Mouse (Mus musculus) liver, embryonic 15.5 days (tissue): Measurements from ENCODE around the gene Park7. TPM values are rescaled to one million over a fixed set of nuclear protein-coding genes. Genes with fewer than 3 reads are reported as not detected.

Experiments
- ATAC-seq: fragments of 200-750 bp; cut with Nextera tagmentation; 2 replicates; pipeline ENCODE4 v1.8.0; 2017; ENCODE audit warnings: moderate number of reproducible peaks, mild to moderate bottlenecking, moderate library complexity; ENCODE audit not compliant: insufficient read depth
- H3K27ac ChIP-seq: fragments of 300-500 bp; sonication (generic); replicated peaks from 2 replicates; pipeline ENCODE4 v1.5.1; 2015; ENCODE audit warnings: mild to moderate bottlenecking, inconsistent platforms
- H3K27me3 ChIP-seq: fragments of 300-500 bp; sonication (generic); 2 replicates; pipeline ENCODE4 v1.6.1; 2015; ENCODE audit warnings: mild to moderate bottlenecking, inconsistent platforms
- H3K36me3 ChIP-seq: fragments of 300-500 bp; sonication (generic); replicated peaks from 2 replicates; pipeline ENCODE4 v1.6.1; 2015; ENCODE audit warnings: moderate library complexity, mild to moderate bottlenecking, inconsistent platforms
- H3K4me1 ChIP-seq: fragments of 300-500 bp; sonication (generic); replicated peaks from 2 replicates; pipeline ENCODE4 v1.6.1; 2015; ENCODE audit warnings: inconsistent platforms
- H3K4me2 ChIP-seq: fragments of 300-500 bp; sonication (generic); 2 replicates; pipeline ENCODE4 v1.6.1; 2015; ENCODE audit warnings: moderate library complexity, mild to moderate bottlenecking, inconsistent platforms
- H3K4me3 ChIP-seq: fragments of 300-500 bp; sonication (generic); replicated peaks from 2 replicates; pipeline ENCODE4 v1.5.1; 2015; ENCODE audit warnings: mild to moderate bottlenecking, inconsistent platforms
- H3K9ac ChIP-seq: fragments of 300-500 bp; sonication (generic); 2 replicates; pipeline ENCODE4 v1.6.1; 2015; ENCODE audit warnings: moderate library complexity, mild to moderate bottlenecking, inconsistent platforms
- H3K9me3 ChIP-seq: fragments of 300-500 bp; sonication (generic); replicated peaks from 2 replicates; pipeline ENCODE4 v1.6.1; 2016; ENCODE audit warnings: inconsistent platforms
- WGBS: fragments of 180-500 bp; shearing (Covaris S2); methylation state at CpG from one replicate; pipeline ENCODE4 v1.1.7; 2015; ENCODE audit warnings: mixed read lengths; ENCODE audit not compliant: insufficient replicate concordance; 5-methylcytosine and 5-hydroxymethylcytosine counted together
- polyA plus RNA-seq: library from polyadenylated mRNA; unstranded; fragments of >200 nt; fragmentation: Nextera tagmentation; extraction: Ambion mirVana; gene quantifications from 2 replicates; pipeline ENCODE4 v1.2.1, GENCODE M21; 2015

Gene Park7
- polyA plus RNA-seq, 1 experiment from 2014 or later: 203 TPM

GRCm38 (mm10) chr4:150933503-150933902, 19.3 kb upstream of the Park7 start:
- Histone ChIP-seq H3K27ac (no peak overlapping the region), H3K4me2 (no peak overlapping the region), H3K27me3 (peaks cover 6% of the 10 kb centered on the region), H3K36me3 (no peaks in the 10 kb centered on the region), H3K4me1 (no peaks in the 10 kb centered on the region), H3K9me3 (no peaks in the 10 kb centered on the region), H3K9ac (no peak overlapping the region), H3K4me3 (no peak overlapping the region)
- no peak for ATAC-seq
- 55% methylated on average over 1 of the region's 1 CpGs for WGBS

- Histone ChIP-seq H3K4me3 (no peak overlapping the region), H3K27ac (no peak overlapping the region), H3K9ac (no peak overlapping the region), H3K4me1 (peaks cover 4% of the 10 kb centered on the region; the same call in 1 of the 2 replicates), H3K9me3 (no peaks in the 10 kb centered on the region), H3K4me2 (no peak overlapping the region), H3K27me3 (peaks cover 6% of the 10 kb centered on the region; the same call in 1 of the 2 replicates), H3K36me3 (no peaks in the 10 kb centered on the region)
- ATAC-seq: no peak
- WGBS: 32% methylated on average over 10 of the region's 10 CpGs
Observed at GRCm38 (mm10) chr4:150927789-150928188, 13.6 kb upstream of the Park7 start.

GRCm38 (mm10) chr4:150926924-150927705, 12.9 kb upstream of the Park7 start:
- Histone ChIP-seq H3K4me1 (peaks cover 4% of the 10 kb centered on the region; the same call in 1 of the 2 replicates), H3K36me3 (no peaks in the 10 kb centered on the region), H3K4me2 (no peak overlapping the region), H3K27ac (no peak overlapping the region), H3K27me3 (no peaks in the 10 kb centered on the region), H3K9ac (no peak overlapping the region), H3K9me3 (no peaks in the 10 kb centered on the region), H3K4me3 (no peak overlapping the region)
- 41% methylated on average over 14 of the region's 14 CpGs for WGBS
- ATAC-seq: no peak

GRCm38 (mm10) chr4:150925923-150926322, 11.7 kb upstream of the Park7 start:
- ATAC-seq: no peak
- H3K9ac ChIP-seq: no peak overlapping the region
- H3K27me3 ChIP-seq: no peaks in the 10 kb centered on the region
- no peaks in the 10 kb centered on the region for H3K9me3 ChIP-seq
- WGBS: 45% methylated on average over 5 of the region's 5 CpGs
- no peak overlapping the region for H3K27ac ChIP-seq
- H3K4me2 ChIP-seq: no peak overlapping the region
- peaks cover 4% of the 10 kb centered on the region; the same call in 1 of the 2 replicates for H3K4me1 ChIP-seq
- H3K36me3 ChIP-seq: no peaks in the 10 kb centered on the region
- H3K4me3 ChIP-seq: no peak overlapping the region

GRCm38 (mm10) chr4:150924936-150925335, 10.7 kb upstream of the Park7 start:
- H3K27ac ChIP-seq: no peak overlapping the region
- H3K4me1 ChIP-seq: peaks cover 4% of the 10 kb centered on the region; the same call in 1 of the 2 replicates
- no peaks in the 10 kb centered on the region for H3K9me3 ChIP-seq
- ATAC-seq: no peak
- no peaks in the 10 kb centered on the region for H3K36me3 ChIP-seq
- no peak overlapping the region for H3K4me3 ChIP-seq
- no peak overlapping the region for H3K4me2 ChIP-seq
- H3K9ac ChIP-seq: no peak overlapping the region
- WGBS: 58% methylated on average over 6 of the region's 6 CpGs
- no peaks in the 10 kb centered on the region for H3K27me3 ChIP-seq

GRCm38 (mm10) chr4:150924308-150924707, 10.1 kb upstream of the Park7 start:
- Histone ChIP-seq H3K27me3 (no peaks in the 10 kb centered on the region), H3K4me2 (no peak overlapping the region), H3K4me3 (no peak overlapping the region), H3K27ac (no peak overlapping the region), H3K36me3 (no peaks in the 10 kb centered on the region), H3K4me1 (peaks cover 4% of the 10 kb centered on the region; the same call in 1 of the 2 replicates), H3K9me3 (no peaks in the 10 kb centered on the region), H3K9ac (no peak overlapping the region)
- ATAC-seq: no peak
- WGBS: 23% methylated on average over 13 of the region's 13 CpGs

- Histone ChIP-seq H3K4me3 (no peak overlapping the region), H3K9me3 (no peaks in the 10 kb centered on the region), H3K27me3 (no peaks in the 10 kb centered on the region), H3K4me1 (peaks cover 4% of the 10 kb centered on the region; the same call in 1 of the 2 replicates), H3K4me2 (no peak overlapping the region), H3K36me3 (no peaks in the 10 kb centered on the region), H3K9ac (no peak overlapping the region), H3K27ac (no peak overlapping the region)
- WGBS: 66% methylated on average over 8 of the region's 8 CpGs
- no peak for ATAC-seq
Observed at GRCm38 (mm10) chr4:150921206-150921605, 7.0 kb upstream of the Park7 start.

DNA sequence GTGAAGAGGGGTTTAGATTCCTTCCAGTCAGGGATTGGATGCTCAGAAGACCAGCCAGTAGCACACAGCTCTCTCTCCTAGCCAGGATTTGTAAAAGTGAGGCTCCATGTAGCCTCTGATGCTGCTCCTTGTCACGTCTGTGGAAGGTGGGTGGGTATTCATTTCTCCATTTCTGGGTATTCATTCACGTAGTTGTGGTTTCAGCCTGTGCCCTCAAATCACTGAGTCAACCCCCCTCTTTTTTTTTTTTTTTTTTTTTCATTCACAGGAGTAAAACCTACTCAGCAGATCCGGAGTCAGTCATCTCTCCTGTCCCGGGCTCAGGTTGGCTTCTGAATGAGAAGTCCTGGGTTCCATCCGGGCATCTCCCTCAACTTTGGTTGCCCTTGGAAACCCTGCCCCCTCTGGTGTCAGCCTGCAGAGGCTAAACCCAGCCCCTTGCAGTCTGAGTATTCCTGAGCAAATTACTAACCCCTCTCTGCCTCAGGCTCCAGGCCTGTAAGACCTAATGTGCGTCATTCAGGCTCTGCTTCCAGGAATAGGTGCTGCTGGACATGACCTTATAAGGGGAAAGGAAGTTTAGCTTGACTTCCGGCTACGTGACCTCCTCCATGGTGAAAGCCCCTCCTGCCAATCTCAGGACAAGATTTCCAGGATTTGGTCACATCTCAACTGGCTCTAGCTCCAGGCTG, 3.2 kb upstream of the Park7 start:
- 46% methylated on average over 8 of the region's 8 CpGs for WGBS

GRCm38 (mm10) chr4:150915181-150915906, 1.1 kb upstream of the Park7 start:
- Histone ChIP-seq H3K4me1 (peaks cover 30% of the 10 kb centered on the region), H3K27ac (peak overlapping the region; percentile 90; the same call in 1 of the 2 replicates), H3K36me3 (no peaks in the 10 kb centered on the region), H3K4me2 (peak overlapping the region; percentile 87), H3K9me3 (no peaks in the 10 kb centered on the region), H3K27me3 (no peaks in the 10 kb centered on the region), H3K9ac (peak overlapping the region; percentile 74), H3K4me3 (peak overlapping the region; percentile 82)
- ATAC-seq: no peak
- 39% methylated on average over 10 of the region's 10 CpGs for WGBS

More for the DNA sequence above, 3.2 kb upstream of the Park7 start:
- Histone ChIP-seq H3K36me3 (no peaks in the 10 kb centered on the region), H3K9ac (no peak overlapping the region), H3K27ac (no peak overlapping the region), H3K4me1 (peaks cover 24% of the 10 kb centered on the region), H3K4me2 (no peak overlapping the region), H3K4me3 (no peak overlapping the region), H3K27me3 (no peaks in the 10 kb centered on the region), H3K9me3 (no peaks in the 10 kb centered on the region)
- no peak for ATAC-seq

DNA sequence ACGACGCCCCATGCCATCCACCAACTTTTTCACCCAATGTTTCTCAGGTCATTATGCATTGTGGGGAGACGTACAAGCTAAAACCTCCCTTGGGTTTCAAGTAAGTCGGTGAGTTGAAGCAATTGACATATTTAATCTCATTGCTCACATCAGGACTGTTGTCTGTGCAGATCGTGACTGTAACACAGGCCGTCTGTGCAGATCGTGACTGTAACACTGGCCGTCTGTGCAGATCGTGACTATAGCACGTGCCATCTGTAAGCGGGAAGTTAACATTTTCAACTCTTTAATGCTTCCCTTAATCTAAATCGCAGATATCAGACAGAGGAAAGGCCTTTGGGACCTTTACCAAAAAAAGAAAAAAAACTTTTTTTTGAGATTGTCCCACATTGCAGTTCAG, 494 bp downstream of the Park7 start:
- 11% methylated on average over 12 of the region's 12 CpGs for WGBS
- H3K9ac ChIP-seq: peak overlapping the region; percentile 74

More for the DNA sequence above, 494 bp downstream of the Park7 start:
- H3K4me2 ChIP-seq: peak overlapping the region; percentile 87
- H3K27me3 ChIP-seq: no peaks in the 10 kb centered on the region
- peak overlapping the region; percentile 82 for H3K4me3 ChIP-seq
- H3K4me1 ChIP-seq: peaks cover 45% of the 10 kb centered on the region
- no peaks in the 10 kb centered on the region for H3K36me3 ChIP-seq
- peak overlapping the region; percentile 90 for H3K27ac ChIP-seq
- no peak for ATAC-seq
- no peaks in the 10 kb centered on the region for H3K9me3 ChIP-seq
